Comparison of ENCODE assay signal across 12 mouse cellular contexts in the genomic region with DNA sequence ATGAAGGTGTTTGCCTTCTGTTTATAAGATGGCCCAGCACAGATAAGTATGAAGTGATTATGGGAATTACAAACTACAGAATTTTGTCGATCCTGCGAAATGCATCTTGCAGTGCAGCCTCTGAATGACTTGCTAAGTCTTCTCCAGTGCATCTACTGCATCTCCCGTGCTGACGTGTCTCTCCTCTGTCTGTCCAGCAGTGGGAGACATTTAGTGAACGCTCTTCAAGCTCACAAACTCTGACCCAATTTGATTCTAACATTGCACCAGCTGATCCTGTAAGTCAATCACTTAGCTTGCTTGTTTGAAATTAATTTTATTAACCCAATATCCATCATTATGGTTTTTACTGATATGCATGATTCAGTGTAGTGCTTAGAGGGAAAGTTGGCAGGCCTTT. TPM values are rescaled to one million over a fixed set of nuclear protein-coding genes. Genes with fewer than 3 reads are reported as not detected.
DNase-seq lines count a peak whose midpoint lies in the region; ATAC-seq and TF ChIP-seq lines count a peak whose summit lies in the region.
"Had no signal": no experiment of that assay in that cellular context is flagged by ENCODE, and none has a peak within 500 bp of the region (broad histone marks: within the 10 kb centered on the region; RNA-seq: fewer than 3 reads in every experiment).

No protein-coding gene starts in this region.

- H3K4me2 ChIP-seq in kidney, postnatal 0 days (ENCODE audit: low read length) = no peak overlapping the region
- H3K4me2 ChIP-seq: heart, embryonic 15.5 days; liver, embryonic 15.5 days had no signal

- ATAC-seq in kidney, postnatal 0 days (replicated peaks; ENCODE audit: low FRiP score, low read depth) = no peak

- no peaks in the 10 kb centered on the region for H3K9me3 ChIP-seq in kidney, postnatal 0 days (replicated peaks; ENCODE audit: low read length)
- H3K9me3 ChIP-seq: heart, embryonic 15.5 days; liver, embryonic 15.5 days had no signal

- 58% methylated on average over 5 of the region's 5 CpGs for WGBS in cerebellum, adult 2 months
- 58% methylated on average over 5 of the region's 5 CpGs for WGBS in kidney, postnatal 0 days

- TF ChIP-seq CTCF in cerebellum, adult 2 months (IDR thresholded peaks at IDR 0.05; ENCODE audit: borderline replicate concordance, insufficient read depth, low read depth, low read length) = peak; percentile 31; the same call in 1 of the 2 replicates
- TF ChIP-seq CTCF in kidney, postnatal 0 days (IDR thresholded peaks at IDR 0.05; ENCODE audit: low read depth) = peak; percentile 61

- no peak for DNase-seq in cerebellum, adult 2 months
- no peak for DNase-seq in cerebellum, postnatal 25 days
- peak; percentile 65 for DNase-seq in kidney, postnatal 0 days (ENCODE audit: low spot score)
- no peak for DNase-seq in kidney, postnatal 10 days
- peak; percentile 53 for DNase-seq in 416B (ENCODE audit: low read depth)
- DNase-seq in adipocyte (ENCODE audit: low spot score) = peak; percentile 8
- DNase-seq in layer of hippocampus, postnatal 36 days = no peak
- DNase-seq in urinary bladder, postnatal 4 days (ENCODE audit: low spot score in 2 of 2) = no peak
- DNase-seq: right cerebral cortex, postnatal 4 days had no signal

- no peak overlapping the region for H3K4me3 ChIP-seq in cerebellum, adult 2 months (replicated peaks; ENCODE audit: insufficient read depth, low read depth, low read length)
- no peak overlapping the region for H3K4me3 ChIP-seq in kidney, postnatal 0 days (replicated peaks; ENCODE audit: low read depth, low read length)
- H3K4me3 ChIP-seq: erythroblast, embryonic 14.5 days; heart, embryonic 15.5 days; liver, embryonic 15.5 days had no signal

- no peak overlapping the region for H3K9ac ChIP-seq in kidney, postnatal 0 days (ENCODE audit: low read depth, low read length)
- H3K9ac ChIP-seq: heart, embryonic 15.5 days; liver, embryonic 15.5 days had no signal

- no peak overlapping the region for H3K27ac ChIP-seq in cerebellum, adult 2 months (ENCODE audit: insufficient read depth, low read length)
- no peak overlapping the region for H3K27ac ChIP-seq in kidney, postnatal 0 days
- H3K27ac ChIP-seq: heart, embryonic 15.5 days; liver, embryonic 15.5 days had no signal

- H3K27me3 ChIP-seq in cerebellum, adult 2 months (ENCODE audit: control insufficient read depth, insufficient read depth, low read length) = no peaks in the 10 kb centered on the region; the same call in 1 of the 2 replicates
- H3K27me3 ChIP-seq in kidney, postnatal 0 days (ENCODE audit: insufficient read depth, low read length) = no peaks in the 10 kb centered on the region
- H3K27me3 ChIP-seq: heart, embryonic 15.5 days; liver, embryonic 15.5 days had no signal

- peaks cover 9% of the 10 kb centered on the region for H3K36me3 ChIP-seq in kidney, postnatal 0 days (ENCODE audit: insufficient read depth, low read length)

- TF ChIP-seq POLR2A in cerebellum, adult 2 months (IDR thresholded peaks at IDR 0.05; ENCODE audit: borderline replicate concordance, insufficient read depth, low read length) = no peak

- H3K4me1 ChIP-seq in cerebellum, adult 2 months (ENCODE audit: control insufficient read depth, insufficient read depth, low read length) = peaks cover under 1% of the 10 kb centered on the region; the same call in 1 of the 2 replicates
- H3K4me1 ChIP-seq in kidney, postnatal 0 days (replicated peaks; ENCODE audit: insufficient read depth, low read length) = no peaks in the 10 kb centered on the region
- H3K4me1 ChIP-seq: heart, embryonic 15.5 days; liver, embryonic 15.5 days had no signal

RNA-seq across cellular contexts. Expression of a gene that starts 51.8 kb away (rescaled TPM):
- 113 and 119 TPM in 2 replicates for polyA plus RNA-seq in cerebellum, adult 2 months (2012; rRNA removed)
- polyA plus RNA-seq in kidney, postnatal 0 days (2015; fragmentation: Nextera tagmentation; extraction: Ambion mirVana) = 13.7 and 19.5 TPM in 2 replicates
- 10 to 100 TPM; 78.4 to 82.1 TPM for total RNA-seq in layer of hippocampus, postnatal 36 days (2021)

Comparison
In these comparisons a context has a peak if more than half of its experiments do, and no peak if none do; other contexts are left out.
1. DNase-seq: peak in kidney, postnatal 0 days (single experiment), 416B (single experiment) and adipocyte (single experiment); none in cerebellum, adult 2 months (0 of 2), cerebellum, postnatal 25 days (0 of 2), kidney, postnatal 10 days (single experiment), layer of hippocampus, postnatal 36 days (0 of 2) and urinary bladder, postnatal 4 days (0 of 2).